Mouse (Mus musculus) CH12.LX (cell line): ENCODE measurements at regions not wholly inside any gene's neighbourhood (a gene's known extent, or its start where the extent isn't known, plus 50 kb on each side); places are given as distances from the start of the nearest gene placed in this dataset.

Experiments
- BHLHE40 ChIP-seq: IDR thresholded peaks from 2 replicates; pipeline ENCODE4 v1.6.1; 2011; ENCODE audit warnings: mild to moderate bottlenecking, low read depth, low read length, improper control_type of control experiment
- CTCF ChIP-seq, 2 experiments: IDR thresholded peaks in 1 of 2; conservative IDR thresholded peaks in 1 of 2; 2 replicates each; pipeline ENCODE4 v1.5.1; 2011 to 2012; ENCODE audit warnings: low read depth in 2 of 2, low read length in 2 of 2, improper control_type of control experiment in 1 of 2, inconsistent platforms in 1 of 2, mild to moderate bottlenecking in 1 of 2, moderate library complexity in 1 of 2
- E2F4 ChIP-seq: IDR thresholded peaks from 2 replicates; pipeline ENCODE4 v1.6.1; 2011; ENCODE audit warnings: low read depth, low read length, improper control_type of control experiment; ENCODE audit not compliant: insufficient replicate concordance
- JUN ChIP-seq: IDR thresholded peaks from 2 replicates; pipeline ENCODE4 v1.6.1; 2011; ENCODE audit warnings: low read depth, mild to moderate bottlenecking, low read length, improper control_type of control experiment, moderate library complexity; ENCODE audit not compliant: insufficient read depth
- MAFK ChIP-seq: IDR thresholded peaks from 2 replicates; pipeline ENCODE4 v1.6.1; 2011; ENCODE audit warnings: low read length, improper control_type of control experiment; ENCODE audit not compliant: insufficient replicate concordance
- MAZ ChIP-seq: IDR thresholded peaks from 2 replicates; pipeline ENCODE4 v1.6.1; 2012; ENCODE audit warnings: low read depth, mild to moderate bottlenecking, inconsistent platforms, low read length, improper control_type of control experiment, moderate library complexity
- NELFE ChIP-seq: IDR thresholded peaks from 2 replicates; pipeline ENCODE4 v1.6.1; 2011; ENCODE audit warnings: low read depth, low read length, improper control_type of control experiment
- POLR2A ChIP-seq: IDR thresholded peaks from 2 replicates; pipeline ENCODE4 v1.6.1; 2011; ENCODE audit warnings: low read depth, mild to moderate bottlenecking, improper control_type of control experiment, low read length
- RCOR1 ChIP-seq: conservative IDR thresholded peaks from 2 replicates; pipeline ENCODE4 v1.6.1; 2012; ENCODE audit warnings: low read depth, mild to moderate bottlenecking, inconsistent platforms, low read length, improper control_type of control experiment
- TCF12 ChIP-seq: IDR thresholded peaks from 2 replicates; pipeline ENCODE4 v1.6.1; 2014; ENCODE audit warnings: low read depth, mild to moderate bottlenecking, inconsistent platforms, low read length, improper control_type of control experiment
- ZNF384 ChIP-seq: IDR thresholded peaks from 2 replicates; pipeline ENCODE4 v1.6.1; 2012; ENCODE audit warnings: low read depth, low read length, improper control_type of control experiment, inconsistent platforms

DNA sequence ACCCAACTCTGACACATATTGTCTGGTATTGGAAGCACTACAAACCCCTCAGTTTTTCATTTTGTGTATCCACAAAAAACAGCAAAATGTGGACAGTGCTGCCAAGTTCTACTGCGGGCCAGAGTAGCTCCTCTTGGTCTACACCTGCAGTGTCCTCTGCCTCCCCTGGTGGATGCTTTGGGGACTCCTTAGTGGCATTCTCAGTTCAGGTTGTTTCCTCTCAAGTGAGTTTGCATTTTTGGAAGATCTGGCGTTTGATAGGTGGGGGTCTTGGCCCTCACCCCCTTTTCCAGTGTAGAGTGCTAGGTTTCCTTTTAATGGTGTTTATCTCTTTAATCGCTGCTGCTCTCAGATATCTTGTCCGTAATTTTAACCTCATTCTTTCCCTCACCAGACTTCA, 137.1 kb downstream of the 4933412E24Rik start:
- TF ChIP-seq TCF12 (no peak), NELFE (no peak), POLR2A (no peak), MAFK (no peak), MAZ (no peak), CTCF (conservative IDR thresholded peaks at IDR 0.05 in 1 of 2, IDR thresholded peaks at IDR 0.05 in 1 of 2; ENCODE audit: low read depth in 2 of 2, low read length in 2 of 2) (peak in 1 of 2 experiments; percentile 36; a peak in 2 of 4 replicates), E2F4 (no peak), BHLHE40 (no peak), RCOR1 (no peak), ZNF384 (no peak), JUN (no peak)
